Mouse (Mus musculus) E14TG2a.4 (cell line): ENCODE data around the gene Arfgap1.

Experiments
- CTCF ChIP-seq: conservative IDR thresholded peaks from 2 replicates; pipeline ENCODE4 v1.5.1; 2014; ENCODE audit warnings: low read length
- NANOG ChIP-seq: IDR thresholded peaks from 2 replicates; pipeline ENCODE4 v1.6.1; 2014; ENCODE audit warnings: borderline replicate concordance, low read length, mixed read lengths

DNA sequence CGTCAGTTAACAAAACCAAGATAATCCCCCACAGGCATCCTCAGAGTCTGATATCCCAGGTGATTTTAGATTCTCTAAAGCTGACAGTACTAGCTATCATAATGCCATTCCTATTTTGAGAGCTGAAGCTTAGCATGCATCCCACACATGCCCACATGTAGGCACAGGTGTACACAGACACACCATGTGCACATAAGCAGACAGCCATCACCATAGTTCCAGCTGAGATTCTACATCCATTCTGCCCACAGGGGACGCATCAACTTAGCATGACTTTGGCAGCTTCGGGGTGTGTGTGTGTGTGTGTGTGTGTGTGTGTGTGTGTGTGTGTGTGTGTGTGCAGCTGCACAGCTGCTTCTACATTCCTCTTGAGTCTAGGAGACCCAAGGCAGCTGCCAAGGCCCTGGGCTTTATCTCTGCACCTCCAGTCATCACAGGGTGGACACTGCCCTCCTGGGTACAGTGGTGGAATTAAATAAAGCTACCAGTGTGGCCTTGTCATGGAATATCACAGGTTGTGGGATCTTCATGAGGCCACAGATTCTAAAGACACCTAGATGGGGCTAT, 21.4 kb downstream of the Arfgap1 start:
- no peak for TF ChIP-seq CTCF
- TF ChIP-seq NANOG, result no peak
